Mouse (Mus musculus): ENCODE results near the gene Nhp2.
"Not testable (repeated sequence)": the region's sequence is repeated elsewhere in the genome, so short reads cannot be mapped to it uniquely, and the experiment has no call there.

The Nhp2 gene

DNA sequence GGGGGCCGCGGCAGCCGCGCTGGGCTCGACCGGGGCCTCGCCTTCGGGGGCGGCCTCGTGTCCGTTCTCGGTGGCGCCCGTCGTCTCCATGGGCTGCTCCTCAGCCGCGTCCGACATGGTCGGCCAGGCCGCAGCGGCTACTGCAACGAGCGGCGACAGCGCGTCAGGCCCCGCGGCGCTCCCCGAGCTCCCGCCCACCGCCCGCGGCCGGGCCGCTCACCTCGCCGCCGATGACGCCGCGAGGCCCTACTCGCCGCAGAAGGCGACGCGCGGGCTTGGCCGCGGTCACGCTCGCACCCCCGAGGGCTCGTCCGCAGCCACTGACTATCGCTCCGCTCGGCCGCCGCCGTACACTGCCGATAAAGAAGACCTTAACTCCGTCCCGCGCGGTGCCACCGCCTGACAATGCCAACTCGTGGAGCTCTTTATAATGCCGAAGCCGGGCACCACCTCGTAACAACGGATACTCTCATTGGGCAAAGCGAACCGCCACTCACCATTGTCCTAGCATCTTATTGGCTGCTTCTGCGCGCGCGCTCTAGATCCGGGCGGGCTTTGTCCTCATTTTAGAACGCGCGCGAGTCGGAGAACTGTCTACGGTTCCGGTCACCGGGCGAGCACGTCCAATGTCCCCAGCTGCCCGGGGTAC is 13.0 kb upstream of the Nhp2 start, which contains the start of gene Hnrnpab:
TSS of gene Hnrnpab (minus strand) at position 401 of the 649 bp plus-strand sequence.
- DNase-seq (ENCODE audit: low spot score), result peak; percentile 97

DNA sequence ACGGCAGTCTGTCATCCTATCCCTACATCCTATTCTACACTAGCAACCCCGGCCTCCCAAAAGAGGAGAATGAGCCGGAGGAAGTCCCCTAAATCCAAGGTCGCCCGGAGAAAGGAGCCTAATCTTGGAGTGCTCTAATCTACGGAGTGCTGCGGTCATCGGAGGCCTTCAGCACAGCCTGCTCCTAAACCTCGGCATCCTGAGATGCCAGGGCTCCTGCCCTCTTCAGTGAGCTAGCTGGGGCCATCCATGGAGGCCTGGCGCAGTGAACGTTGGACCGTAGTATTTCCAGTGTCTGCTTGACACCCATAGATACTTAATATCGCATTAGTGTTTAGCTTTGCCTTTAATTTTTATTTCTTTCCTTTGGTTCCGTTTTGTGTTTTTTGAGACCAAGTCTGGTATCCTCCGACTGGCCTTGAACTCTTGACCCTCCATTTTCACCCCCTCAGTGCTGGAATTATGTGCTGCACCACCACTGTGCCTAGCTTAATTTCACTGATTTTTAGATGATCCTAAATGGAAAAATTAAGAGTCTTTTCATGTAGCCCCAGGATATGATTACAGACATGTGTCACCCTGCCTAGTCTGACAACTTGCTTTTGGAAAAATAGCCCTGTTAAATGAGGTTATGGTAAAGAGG is 12.3 kb upstream of the Nhp2 start:
- DNase-seq (ENCODE audit: low spot score), result no peak

GRCm38 (mm10) chr11:51609266-51609909 is 10.1 kb upstream of the Nhp2 start:
- no peak for DNase-seq (ENCODE audit: low spot score)

GRCm38 (mm10) chr11:51609940-51610339 is 9.6 kb upstream of the Nhp2 start:
- DNase-seq (ENCODE audit: low spot score), result not testable (repeated sequence)

DNA sequence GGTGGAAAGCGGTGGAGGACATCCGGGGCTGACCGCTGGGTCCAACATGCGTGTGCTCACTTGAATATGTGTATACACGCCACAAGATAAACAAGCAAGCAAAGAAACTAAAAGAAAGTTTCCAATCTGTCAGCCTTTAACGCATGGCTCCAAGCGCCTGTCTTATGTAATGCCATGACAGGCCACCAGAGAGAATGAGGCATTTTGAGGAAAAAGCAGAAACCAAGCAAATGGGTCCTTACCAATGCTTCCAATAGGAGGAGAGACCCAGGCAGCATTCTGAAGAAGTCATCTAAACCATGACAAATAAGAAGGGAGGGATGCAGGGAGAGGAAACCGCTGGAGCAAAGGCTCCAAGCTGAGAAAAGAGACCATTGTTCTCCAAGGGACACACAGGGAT is 5.3 kb upstream of the Nhp2 start:
- DNase-seq (ENCODE audit: low spot score), result no peak

DNA sequence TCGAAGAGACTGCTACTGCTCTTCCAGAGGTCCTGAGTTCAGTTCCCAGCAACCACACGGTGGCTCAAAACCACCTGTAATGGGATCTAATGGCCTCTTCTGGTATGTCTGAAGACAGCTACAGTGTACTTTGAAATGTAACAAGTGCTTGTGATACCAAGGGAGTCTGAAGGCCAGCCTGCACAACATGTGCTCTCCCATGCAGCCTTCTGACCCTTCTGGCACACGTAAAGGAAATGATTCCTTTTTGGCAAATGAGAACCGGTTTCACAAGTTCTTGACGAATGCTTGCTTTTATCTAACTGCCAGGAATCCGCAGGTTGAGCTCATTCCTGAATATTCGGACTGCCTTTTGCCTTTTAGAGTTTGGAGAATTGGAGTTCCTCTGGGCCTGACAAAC is 4.4 kb upstream of the Nhp2 start:
- DNase-seq (ENCODE audit: low spot score), result peak; percentile 34

DNA sequence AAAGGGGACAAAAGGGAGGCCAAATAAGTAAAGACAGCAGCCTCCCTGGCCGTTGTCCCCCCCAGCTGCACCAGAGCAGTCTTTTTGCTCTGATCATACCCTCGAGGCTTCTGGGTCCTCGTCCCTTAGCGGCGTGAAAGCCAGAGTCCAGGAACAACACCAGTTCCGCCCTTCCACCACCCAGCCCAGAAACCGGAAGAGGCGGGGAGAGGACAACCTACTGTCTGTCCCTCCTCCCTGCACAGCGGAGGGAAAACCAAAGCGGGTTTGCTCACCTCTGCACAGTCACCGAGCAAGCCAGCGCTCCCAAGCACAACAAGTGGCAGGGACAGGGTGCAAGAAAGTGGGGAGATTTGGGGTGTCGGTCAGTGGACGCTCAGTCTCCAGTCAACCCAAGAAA is 3.9 kb upstream of the Nhp2 start:
- DNase-seq (ENCODE audit: low spot score), result peak; percentile 83

DNA sequence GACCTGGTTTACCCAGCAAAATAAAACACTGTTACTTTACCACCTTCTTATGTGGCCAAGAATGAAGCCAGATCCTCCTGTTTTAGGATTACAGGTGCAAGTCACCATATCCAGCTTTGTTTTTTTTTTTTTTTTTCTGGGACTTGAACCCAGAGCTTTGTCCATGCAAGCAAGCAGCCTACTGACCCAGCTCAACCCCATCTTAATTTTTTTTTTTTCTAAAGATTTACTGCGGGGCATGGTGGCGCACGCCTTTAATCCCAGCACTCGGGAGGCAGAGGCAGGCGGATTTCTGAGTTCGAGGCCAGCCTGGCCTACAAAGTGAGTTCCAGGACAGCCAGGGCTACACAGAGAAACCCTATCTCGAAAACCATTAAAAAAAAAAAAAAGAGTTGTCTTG is 3.4 kb upstream of the Nhp2 start:
- not testable (repeated sequence) for DNase-seq (ENCODE audit: low spot score)

GRCm38 (mm10) chr11:51617693-51618092 is 1.8 kb upstream of the Nhp2 start:
- DNase-seq (ENCODE audit: low spot score), result peak; percentile 78

DNA sequence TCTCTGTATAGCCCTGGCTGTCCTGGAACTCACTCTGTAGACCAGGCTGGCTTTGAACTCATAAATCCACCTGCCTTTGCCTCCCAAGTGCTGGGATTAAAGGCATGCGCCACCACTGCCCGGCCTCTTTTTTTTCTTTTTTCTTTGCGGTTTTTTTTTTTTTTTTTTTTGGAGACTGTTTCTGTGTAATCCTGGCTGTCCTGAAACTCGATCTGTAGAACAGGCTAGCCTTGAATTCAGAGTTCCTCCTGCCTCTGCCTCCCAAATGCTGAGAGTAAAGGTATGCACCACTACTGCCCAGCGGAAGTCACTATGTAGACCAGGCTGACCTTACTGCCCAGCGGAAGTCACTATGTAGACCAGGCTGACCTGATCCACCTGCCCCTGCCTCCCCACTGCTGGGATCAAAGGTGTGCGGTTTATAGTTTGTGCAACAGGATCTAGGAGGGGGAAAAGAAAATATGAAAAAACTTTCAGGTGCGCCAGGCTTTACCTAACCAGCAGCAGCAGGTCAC is 584 bp upstream of the Nhp2 start:
- DNase-seq (ENCODE audit: low spot score), result no peak

DNA sequence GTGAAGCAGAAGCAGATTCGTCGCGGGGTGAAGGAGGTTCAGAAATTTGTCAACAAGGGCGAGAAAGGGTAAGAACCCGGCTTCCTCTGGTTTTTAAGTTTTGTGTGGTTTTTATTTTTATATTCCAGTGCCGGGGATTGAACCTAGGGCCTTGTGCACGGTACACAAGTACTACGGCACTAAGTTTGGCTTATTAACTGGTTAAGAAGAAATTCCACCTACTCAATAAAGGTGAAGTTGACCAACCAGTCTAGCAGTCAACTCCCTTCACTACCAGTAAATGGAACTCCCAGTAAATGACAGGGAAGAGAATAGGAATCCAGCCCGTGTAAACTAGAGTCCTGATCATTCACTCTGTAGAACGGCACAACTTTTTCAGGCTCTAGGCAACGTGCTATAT is 549 bp downstream of the Nhp2 start:
- no peak for DNase-seq (ENCODE audit: low spot score)

DNA sequence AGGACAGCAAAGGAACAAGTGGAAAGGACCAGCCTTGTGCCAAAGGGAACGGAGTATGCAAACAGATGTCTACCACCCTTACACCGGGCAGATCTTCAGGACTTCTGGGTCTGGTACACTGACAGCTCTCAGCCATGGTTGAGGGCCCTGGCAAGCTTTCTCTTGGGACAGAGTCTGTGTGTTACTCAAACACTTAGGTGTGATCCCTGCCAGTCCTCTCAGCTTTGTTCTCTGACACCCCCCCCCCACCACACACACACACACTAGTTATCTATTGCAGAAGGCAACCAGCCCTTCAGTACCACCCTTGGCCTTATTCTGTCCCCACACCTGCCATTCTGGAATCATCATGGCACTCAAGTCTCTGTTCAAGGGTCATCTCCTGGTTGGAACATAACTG is 2.2 kb downstream of the Nhp2 start:
- no peak for DNase-seq (ENCODE audit: low spot score)

GRCm38 (mm10) chr11:51622971-51623491 is 3.5 kb downstream of the Nhp2 start:
- no peak for DNase-seq (ENCODE audit: low spot score)

- no peak for DNase-seq (ENCODE audit: low spot score)
Observed at GRCm38 (mm10) chr11:51625187-51625820, 5.8 kb downstream of the Nhp2 start.

DNA sequence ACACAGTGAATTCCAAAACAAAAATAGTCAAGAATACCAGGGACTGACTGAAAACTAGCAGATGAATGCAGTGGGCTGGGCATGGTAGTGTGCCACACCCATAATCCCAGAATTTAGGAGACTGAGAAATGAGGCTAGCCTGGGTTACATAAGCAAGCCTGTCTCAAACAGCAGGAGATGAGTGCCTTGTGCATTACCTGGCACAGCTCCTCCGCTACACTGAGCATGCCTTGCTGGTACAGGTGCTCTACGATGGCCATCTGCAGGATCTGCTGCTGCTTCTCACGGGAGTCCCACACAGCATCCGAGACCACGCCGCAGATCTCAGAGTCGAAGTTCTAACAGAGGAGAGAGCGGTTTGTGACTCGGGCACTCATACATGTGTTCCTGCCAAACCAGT is 7.9 kb downstream of the Nhp2 start:
- no peak for DNase-seq (ENCODE audit: low spot score)

- no peak for DNase-seq (ENCODE audit: low spot score)
Observed at GRCm38 (mm10) chr11:51627907-51628306, 8.4 kb downstream of the Nhp2 start.

DNA sequence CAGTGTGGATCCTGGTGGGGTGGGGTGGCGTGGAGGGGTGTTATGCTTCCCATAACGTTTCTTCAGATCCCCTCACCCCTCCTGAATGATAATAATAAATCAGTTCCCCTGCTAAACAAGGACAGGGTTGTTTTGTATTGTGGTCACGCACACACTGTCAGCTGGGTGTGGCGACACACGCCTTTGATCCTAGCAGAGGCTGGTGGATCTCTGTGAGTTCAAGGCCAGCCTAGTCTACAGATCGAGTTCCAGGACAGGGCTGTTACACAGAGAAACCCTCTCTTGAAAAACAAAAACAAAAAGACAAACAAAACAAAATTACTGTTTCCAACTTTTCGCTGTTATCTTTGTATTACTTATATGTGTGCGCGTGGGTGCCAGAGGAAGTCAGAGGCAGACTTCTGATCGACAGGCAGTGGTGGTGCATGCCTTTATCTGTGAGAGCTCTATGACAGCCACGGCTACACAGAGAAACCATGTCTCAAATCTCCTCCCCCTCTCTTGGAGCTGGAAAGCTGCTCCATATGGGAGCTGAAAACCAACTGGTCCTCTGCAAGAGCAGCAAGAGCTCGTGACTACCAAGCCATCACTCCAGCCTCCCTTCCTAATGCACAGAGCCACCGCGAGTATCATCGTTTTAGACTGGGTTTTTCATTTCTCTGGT is 10.2 kb downstream of the Nhp2 start:
- DNase-seq (ENCODE audit: low spot score), result no peak

- DNase-seq (ENCODE audit: low spot score), result no peak
Observed at GRCm38 (mm10) chr11:51632130-51632753, 12.7 kb downstream of the Nhp2 start.

DNA sequence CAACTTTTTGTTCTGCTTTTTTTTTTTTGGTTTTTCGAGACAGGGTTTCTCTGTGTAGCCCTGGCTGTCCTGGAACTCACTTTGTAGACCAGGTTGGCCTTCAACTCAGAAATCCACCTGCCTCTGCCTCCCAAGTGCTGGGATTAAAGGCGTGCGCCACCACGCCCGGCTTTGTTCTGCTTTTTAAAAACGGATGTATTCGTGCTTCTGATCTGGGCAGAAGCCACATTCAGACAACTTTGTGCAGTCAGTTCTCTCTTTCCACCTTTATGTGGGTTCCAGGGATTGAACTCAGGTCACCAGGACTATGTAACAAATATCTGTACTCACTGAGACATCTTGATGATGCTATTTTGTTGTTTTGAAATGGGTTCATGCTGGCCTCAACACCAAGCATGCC is 13.7 kb downstream of the Nhp2 start:
- DNase-seq (ENCODE audit: low spot score), result not testable (repeated sequence)

DNA sequence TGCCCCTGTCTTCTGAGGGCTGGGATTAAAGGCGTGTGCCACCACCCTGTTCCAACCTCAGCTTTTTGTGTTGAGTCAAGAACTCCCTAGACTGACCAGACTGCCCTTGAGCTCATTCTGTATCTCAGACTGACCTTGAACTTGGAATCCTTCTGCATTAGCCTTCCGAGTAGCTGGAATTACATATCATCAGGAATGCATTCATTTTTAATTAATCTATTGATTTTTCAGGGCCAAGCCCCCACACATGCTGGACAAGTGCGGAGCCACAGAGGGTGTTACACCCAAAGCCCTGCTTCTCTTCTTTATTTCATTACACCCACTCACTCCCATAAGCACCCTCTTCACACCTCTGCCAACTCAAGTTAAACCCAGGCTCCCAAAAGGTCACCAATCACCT is 14.2 kb downstream of the Nhp2 start:
- no peak for DNase-seq (ENCODE audit: low spot score)

DNA sequence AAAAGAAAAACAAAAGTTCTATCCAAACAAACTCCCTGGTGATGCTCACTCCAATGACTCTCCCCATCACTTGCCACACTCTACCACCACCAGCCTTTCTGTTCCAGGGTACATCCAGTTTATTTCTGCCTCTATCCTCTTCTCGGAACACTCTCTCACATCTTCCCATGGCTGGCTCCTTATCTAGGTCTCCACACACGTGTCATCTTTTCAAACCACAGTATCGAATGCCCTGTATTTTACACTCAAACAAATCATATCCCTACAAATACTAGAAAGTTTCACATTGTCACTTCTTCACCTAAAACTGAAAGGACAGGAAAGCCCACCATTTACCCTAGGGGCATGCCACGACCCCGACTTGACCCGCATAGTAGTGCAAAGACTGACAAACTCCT is 15.6 kb downstream of the Nhp2 start:
- DNase-seq (ENCODE audit: low spot score), result no peak
